12 mouse cellular contexts compared by ENCODE assay signal in genomic region chr19:58816453-58817041, GRCm38 (mm10). TPM values are rescaled to one million over a fixed set of nuclear protein-coding genes. Genes with fewer than 3 reads are reported as not detected.
DNase-seq lines count a peak whose midpoint lies in the region; ATAC-seq and TF ChIP-seq lines count a peak whose summit lies in the region.
"Had no signal": no experiment of that assay in that cellular context is flagged by ENCODE, and none has a peak within 500 bp of the region (broad histone marks: within the 10 kb centered on the region; RNA-seq: fewer than 3 reads in every experiment).

No protein-coding gene starts in this region.

- no peak overlapping the region for H3K4me3 ChIP-seq in hindbrain, embryonic 16.5 days (ENCODE audit: low read length)
- H3K4me3 ChIP-seq in hindbrain, postnatal 0 days (ENCODE audit: low read length), result no peak overlapping the region
- H3K4me3 ChIP-seq in heart, embryonic 13.5 days, result no peak overlapping the region
- H3K4me3 ChIP-seq in embryonic facial prominence, embryonic 10.5 days, result no peak overlapping the region
- H3K4me3 ChIP-seq: myocyte had no signal

- no peak for TF ChIP-seq CTCF in hindbrain, postnatal 0 days (IDR thresholded peaks at IDR 0.05; ENCODE audit: low read depth)

- DNase-seq in hindbrain, postnatal 0 days (ENCODE audit: low spot score), result no peak
- DNase-seq in brain, adult 2 months (ENCODE audit: low read depth, low spot score), result peak; percentile 86
- DNase-seq in layer of hippocampus, postnatal 36 days, result peak; percentile 52 to 54
- no peak for DNase-seq in embryonic facial prominence, embryonic 10.5 days (ENCODE audit: low spot score)
- DNase-seq in T-cell, adult 2 months (ENCODE audit: low spot score), result no peak
- DNase-seq: cerebellum, postnatal 36 days; thymus, postnatal 14 days had no signal

- H3K9ac ChIP-seq in hindbrain, embryonic 16.5 days (ENCODE audit: low read depth, low read length), result no peak overlapping the region
- H3K9ac ChIP-seq in hindbrain, postnatal 0 days (replicated peaks; ENCODE audit: low read length), result no peak overlapping the region
- no peak overlapping the region for H3K9ac ChIP-seq in heart, embryonic 13.5 days

- no peak for ATAC-seq in hindbrain, embryonic 16.5 days
- no peak for ATAC-seq in hindbrain, postnatal 0 days
- no peak for ATAC-seq in heart, embryonic 13.5 days (ENCODE audit: extremely low read depth, insufficient number of reproducible peaks, low FRiP score, low TSS enrichment)
- ATAC-seq in megakaryocyte-erythroid progenitor cell, adult 5-6 weeks (replicated peaks; ENCODE audit: low FRiP score, low TSS enrichment, poor library complexity, severe bottlenecking), result no peak

- H3K9me3 ChIP-seq in hindbrain, embryonic 16.5 days (ENCODE audit: control insufficient read depth, low read length), result no peaks in the 10 kb centered on the region
- no peaks in the 10 kb centered on the region for H3K9me3 ChIP-seq in hindbrain, postnatal 0 days (ENCODE audit: low read length)
- no peaks in the 10 kb centered on the region for H3K9me3 ChIP-seq in heart, embryonic 13.5 days
- no peaks in the 10 kb centered on the region for H3K9me3 ChIP-seq in embryonic facial prominence, embryonic 10.5 days

- WGBS in hindbrain, embryonic 16.5 days, result 66% methylated on average over 17 of the region's 17 CpGs
- WGBS in hindbrain, postnatal 0 days, result 73% methylated on average over 17 of the region's 17 CpGs
- WGBS in heart, embryonic 13.5 days, result 59% methylated on average over 17 of the region's 17 CpGs
- 84% methylated on average over 17 of the region's 17 CpGs for WGBS in embryonic facial prominence, embryonic 10.5 days

- H3K4me1 ChIP-seq in hindbrain, embryonic 16.5 days (ENCODE audit: control insufficient read depth, insufficient read depth, low read depth, low read length), result no peaks in the 10 kb centered on the region
- H3K4me1 ChIP-seq in hindbrain, postnatal 0 days (ENCODE audit: insufficient read depth, low read length), result no peaks in the 10 kb centered on the region
- H3K4me1 ChIP-seq in heart, embryonic 13.5 days, result peaks cover 34% of the 10 kb centered on the region
- H3K4me1 ChIP-seq in embryonic facial prominence, embryonic 10.5 days, result peaks cover 8% of the 10 kb centered on the region; the same call in 1 of the 2 replicates

- 0 out of 2 replicates have a peak overlapping the region, but pooled peaks have one; percentile 9 for H3K27ac ChIP-seq in hindbrain, embryonic 16.5 days (ENCODE audit: low read depth, low read length)
- H3K27ac ChIP-seq in hindbrain, postnatal 0 days, result no peak overlapping the region
- peak overlapping the region; percentile 24; the same call in 1 of the 2 replicates for H3K27ac ChIP-seq in heart, embryonic 13.5 days (replicated peaks)
- H3K27ac ChIP-seq in embryonic facial prominence, embryonic 10.5 days (replicated peaks), result no peak overlapping the region

- H3K36me3 ChIP-seq in hindbrain, embryonic 16.5 days (ENCODE audit: control insufficient read depth, insufficient read depth, low read length), result peaks cover 9% of the 10 kb centered on the region
- H3K36me3 ChIP-seq in hindbrain, postnatal 0 days (ENCODE audit: insufficient read depth, low read length), result no peaks in the 10 kb centered on the region
- 0 out of 2 replicates have a peak, but pooled peaks cover 5% of the 10 kb centered on the region for H3K36me3 ChIP-seq in heart, embryonic 13.5 days
- no peaks in the 10 kb centered on the region for H3K36me3 ChIP-seq in embryonic facial prominence, embryonic 10.5 days (replicated peaks)

- no peaks in the 10 kb centered on the region for H3K27me3 ChIP-seq in hindbrain, embryonic 16.5 days (replicated peaks; ENCODE audit: control insufficient read depth, insufficient read depth, low read length)
- no peaks in the 10 kb centered on the region for H3K27me3 ChIP-seq in hindbrain, postnatal 0 days (ENCODE audit: insufficient read depth, low read length)
- H3K27me3 ChIP-seq in heart, embryonic 13.5 days (replicated peaks), result no peaks in the 10 kb centered on the region
- 0 out of 2 replicates have a peak, but pooled peaks cover 3% of the 10 kb centered on the region for H3K27me3 ChIP-seq in embryonic facial prominence, embryonic 10.5 days (replicated peaks; ENCODE audit: low read depth, poor library complexity, severe bottlenecking)

- H3K4me2 ChIP-seq in hindbrain, embryonic 16.5 days (ENCODE audit: low read length), result no peak overlapping the region
- no peak overlapping the region for H3K4me2 ChIP-seq in hindbrain, postnatal 0 days (ENCODE audit: low read depth, low read length)
- no peak overlapping the region for H3K4me2 ChIP-seq in heart, embryonic 13.5 days
- H3K4me2 ChIP-seq: liver, embryonic 11.5 days had no signal

RNA-seq across cellular contexts. Expression of gene 1700019N19Rik, which starts 22.3 kb away (rescaled TPM):
- not detected in 2 replicates for polyA plus RNA-seq in hindbrain, embryonic 16.5 days (2015; fragmentation: Nextera tagmentation; extraction: Ambion mirVana)
- not detected in 2 replicates for total RNA-seq in hindbrain, postnatal 0 days (2014; rRNA removed)
- polyA plus RNA-seq in hindbrain, postnatal 0 days (2015; fragmentation: Nextera tagmentation; extraction: Ambion mirVana), result not detected in 2 replicates
- polyA plus RNA-seq in heart, embryonic 13.5 days (2015; fragmentation: Nextera tagmentation; extraction: Ambion mirVana), result not detected in 2 replicates
- total RNA-seq in layer of hippocampus, postnatal 36 days (2021), result under 1 TPM; 0.37 to 0.53 TPM
- not detected in 2 replicates for total RNA-seq in megakaryocyte-erythroid progenitor cell, adult 5-6 weeks (2014; fragmentation: Nextera tagmentation)
- not detected in 2 replicates for total RNA-seq in megakaryocyte-erythroid progenitor cell, adult 5-6 weeks (2017)
- 0.20 TPM in 1 of 2 replicates, not detected in the other for polyA plus RNA-seq in embryonic facial prominence, embryonic 10.5 days (2016; fragmentation: Nextera tagmentation; extraction: Ambion mirVana)
- polyA plus RNA-seq: myocyte had no signal

RNA-seq across cellular contexts. Expression of gene Pnliprp2, which starts 57.0 kb away (rescaled TPM):
- 0.10 and 0.13 TPM in 2 replicates for polyA plus RNA-seq in hindbrain, embryonic 16.5 days (2015; fragmentation: Nextera tagmentation; extraction: Ambion mirVana)
- total RNA-seq in hindbrain, postnatal 0 days (2014; rRNA removed), result not detected in 2 replicates
- polyA plus RNA-seq in hindbrain, postnatal 0 days (2015; fragmentation: Nextera tagmentation; extraction: Ambion mirVana), result not detected in 2 replicates
- polyA plus RNA-seq in heart, embryonic 13.5 days (2015; fragmentation: Nextera tagmentation; extraction: Ambion mirVana), result 0.21 and 0.31 TPM in 2 replicates
- total RNA-seq in layer of hippocampus, postnatal 36 days (2021), result under 1 TPM; 0.22 to 0.33 TPM
- not detected in 2 replicates for total RNA-seq in megakaryocyte-erythroid progenitor cell, adult 5-6 weeks (2014; fragmentation: Nextera tagmentation)
- not detected in 2 replicates for total RNA-seq in megakaryocyte-erythroid progenitor cell, adult 5-6 weeks (2017)
- 0.09 TPM in 1 of 2 replicates, not detected in the other for polyA plus RNA-seq in embryonic facial prominence, embryonic 10.5 days (2016; fragmentation: Nextera tagmentation; extraction: Ambion mirVana)
- polyA plus RNA-seq: myocyte had no signal

Comparison
In these comparisons a context has a peak if more than half of its experiments do, and no peak if none do; other contexts are left out.
1. H3K27ac ChIP-seq: peak in hindbrain, embryonic 16.5 days (single experiment) and heart, embryonic 13.5 days (single experiment); none in hindbrain, postnatal 0 days (single experiment) and embryonic facial prominence, embryonic 10.5 days (single experiment).
2. DNase-seq: peak in brain, adult 2 months (single experiment) and layer of hippocampus, postnatal 36 days (2 of 2); none in hindbrain, postnatal 0 days (single experiment), embryonic facial prominence, embryonic 10.5 days (single experiment) and T-cell, adult 2 months (single experiment).